10 mouse cellular contexts compared by ENCODE assay signal in the genomic region with DNA sequence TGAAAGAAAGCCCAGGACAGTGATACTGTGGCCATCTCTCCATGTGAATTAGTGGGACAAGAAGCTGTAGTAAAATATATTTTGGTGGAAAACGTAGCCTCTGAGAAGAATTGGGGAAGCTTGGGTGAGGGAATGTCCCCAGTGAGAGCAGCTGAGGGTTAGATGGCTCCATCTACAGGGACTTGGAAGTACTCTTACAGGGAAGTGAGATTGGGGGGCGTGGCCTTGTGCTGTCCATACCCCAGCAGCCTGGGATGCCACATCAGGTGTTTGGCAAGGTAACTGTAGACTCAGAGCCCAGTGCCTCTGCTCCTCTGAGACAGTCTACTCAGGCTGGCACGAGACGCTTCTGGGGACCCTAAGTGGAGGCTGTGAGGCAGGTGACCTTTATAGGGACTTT. TPM values are rescaled to one million over a fixed set of nuclear protein-coding genes. Genes with fewer than 3 reads are reported as not detected.
DNase-seq lines count a peak whose midpoint lies in the region; ATAC-seq and TF ChIP-seq lines count a peak whose summit lies in the region.
"Had no signal": no experiment of that assay in that cellular context is flagged by ENCODE, and none has a peak within 500 bp of the region (broad histone marks: within the 10 kb centered on the region; RNA-seq: fewer than 3 reads in every experiment).

No protein-coding gene starts in this region.

- no peak overlapping the region for H3K27ac ChIP-seq in gastrocnemius, adult 2 months
- H3K27ac ChIP-seq: forebrain, embryonic 13.5 days; limb, embryonic 13.5 days had no signal

- intact Hi-C loops in gastrocnemius, adult 2 months (cut with DNase I): loop anchor here (5.0 kb wide), 1 partner anchor 53 kb away; a partner anchor contains a TSS

- TF ChIP-seq POLR2A in lung, adult 2 months (IDR thresholded peaks at IDR 0.05; ENCODE audit: borderline replicate concordance, extremely low read depth, low read depth, low read length): no peak

- 50% methylated on average over 4 of the region's 4 CpGs for WGBS in lung, adult 2 months

- ATAC-seq in frontal cortex, adult (ENCODE audit: low TSS enrichment): no peak
- ATAC-seq: forebrain, embryonic 13.5 days had no signal

- no peak; the same call in 1 of the 2 replicates for TF ChIP-seq CTCF in gastrocnemius, adult 2 months (IDR thresholded peaks at IDR 0.05)
- TF ChIP-seq CTCF in lung, adult 2 months (IDR thresholded peaks at IDR 0.05; ENCODE audit: insufficient read depth, low read length): no peak

- peak; percentile 29 for DNase-seq in gastrocnemius, adult 2 months
- no peak for DNase-seq in gastrocnemius, postnatal 4 days (ENCODE audit: low spot score in 2 of 2)
- DNase-seq in lung, adult 18-20 months: peak; percentile 8 to 10
- no peak for DNase-seq in lung, adult 2 months
- DNase-seq in ZHBTc4 (ENCODE audit: low read depth, low spot score): peak; percentile 73
- DNase-seq in monocyte, adult 2 months (ENCODE audit: low read depth in 1 of 2, low spot score in 2 of 2): peak; percentile 17 to 41
- no peak for DNase-seq in adrenal gland, adult 2 months

- H3K4me1 ChIP-seq in lung, adult 2 months (ENCODE audit: control insufficient read depth, insufficient read depth, low read length): no peaks in the 10 kb centered on the region
- H3K4me1 ChIP-seq: forebrain, embryonic 13.5 days; limb, embryonic 13.5 days had no signal

- no peak overlapping the region for H3K4me3 ChIP-seq in gastrocnemius, adult 2 months
- H3K4me3 ChIP-seq in lung, adult 2 months (replicated peaks; ENCODE audit: extremely low read depth, low read depth, low read length): no peak overlapping the region
- H3K4me3 ChIP-seq: forebrain, embryonic 13.5 days; limb, embryonic 13.5 days had no signal

RNA-seq across cellular contexts. Expression of a gene that starts 23.0 kb away (rescaled TPM):
- total RNA-seq in gastrocnemius, adult 2 months (2021): 10 to 100 TPM; 36.4 to 37.9 TPM
- total RNA-seq in gastrocnemius, postnatal 4 days (2021): 10 to 100 TPM; 22.3 to 25.5 TPM
- polyA plus RNA-seq in lung, adult 2 months (2012; rRNA removed): 5.1 and 5.6 TPM in 2 replicates
- 10 to 100 TPM; 14.4 to 20.7 TPM for total RNA-seq in adrenal gland, adult 2 months (2021)
- polyA plus RNA-seq in adrenal gland, adult 2 months (2012; rRNA removed): 2.7 and 3.8 TPM in 2 replicates

RNA-seq across cellular contexts. Expression of a gene that starts 28.2 kb away (rescaled TPM):
- total RNA-seq in gastrocnemius, adult 2 months (2021): 10 to 100 TPM; 60.9 to 61.1 TPM
- total RNA-seq in gastrocnemius, postnatal 4 days (2021): 100 to 1,000 TPM; 111 to 146 TPM
- 72.8 and 104 TPM in 2 replicates for polyA plus RNA-seq in lung, adult 2 months (2012; rRNA removed)
- total RNA-seq in adrenal gland, adult 2 months (2021): 100 to 1,000 TPM; 131 to 142 TPM
- polyA plus RNA-seq in adrenal gland, adult 2 months (2012; rRNA removed): 45.7 and 53.3 TPM in 2 replicates

RNA-seq across cellular contexts. Expression of a gene that starts 54.1 kb away (rescaled TPM):
- 1 to 10 TPM; 3.9 to 7.6 TPM for total RNA-seq in gastrocnemius, adult 2 months (2021)
- 10 to 100 TPM in 1 of 2 experiments, 1 to 10 TPM in 1; 9.7 to 11.5 TPM for total RNA-seq in gastrocnemius, postnatal 4 days (2021)
- 2.7 and 2.9 TPM in 2 replicates for polyA plus RNA-seq in lung, adult 2 months (2012; rRNA removed)
- total RNA-seq in adrenal gland, adult 2 months (2021): 1 to 10 TPM; 1.3 to 4.9 TPM
- polyA plus RNA-seq in adrenal gland, adult 2 months (2012; rRNA removed): 1.3 and 2.6 TPM in 2 replicates

Comparison
In these comparisons a context has a peak if more than half of its experiments do, and no peak if none do; other contexts are left out.
1. DNase-seq: peak in gastrocnemius, adult 2 months (single experiment), lung, adult 18-20 months (2 of 2), ZHBTc4 (single experiment) and monocyte, adult 2 months (2 of 2); none in gastrocnemius, postnatal 4 days (0 of 2), lung, adult 2 months (single experiment) and adrenal gland, adult 2 months (single experiment).